Mouse (Mus musculus): ENCODE measurements around the gene Upk2.

DNA sequence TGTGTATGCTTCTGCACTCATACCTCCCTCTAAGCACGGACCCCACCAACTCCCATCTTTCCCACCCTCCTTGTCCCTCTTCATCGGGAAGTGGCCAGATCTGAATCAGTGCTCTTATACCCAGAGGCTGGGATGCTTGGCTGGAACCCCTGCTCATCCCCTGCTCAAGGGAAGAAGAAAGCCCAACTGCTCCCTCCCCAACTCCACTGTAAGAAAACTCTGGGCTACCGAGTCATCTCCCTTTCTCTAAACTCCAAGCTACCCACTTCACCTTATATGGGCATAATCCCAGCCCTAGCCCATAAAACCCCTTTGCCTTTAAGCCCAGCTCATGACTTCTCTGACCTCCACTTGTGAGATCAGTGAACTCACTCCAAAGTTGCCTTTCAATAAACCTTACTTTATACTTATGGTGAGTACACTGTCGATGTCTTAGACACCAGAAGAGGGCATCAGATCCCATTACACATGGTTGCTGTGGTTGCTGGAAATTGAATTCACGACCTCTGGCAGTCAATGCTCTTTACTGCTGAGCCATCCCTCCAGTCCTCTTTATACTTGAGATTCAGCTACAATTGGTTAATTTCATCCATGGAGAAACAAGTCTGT is 22.1 kb downstream of the Upk2 start:
- no peak for TF ChIP-seq EP300 (IDR thresholded peaks at IDR 0.05; ENCODE audit: insufficient read depth, low read depth, low read length)
- TF ChIP-seq CTCF (IDR thresholded peaks at IDR 0.05; ENCODE audit: low read depth, low read length): no peak
- TF ChIP-seq POLR2A (IDR thresholded peaks at IDR 0.05; ENCODE audit: insufficient read depth, low read length): no peak
